Mouse (Mus musculus): ENCODE measurements at regions not wholly inside any gene's neighbourhood (a gene's known extent, or its start where the extent isn't known, plus 50 kb on each side); places are given as distances from the start of the nearest gene placed in this dataset.
"Not testable (repeated sequence)": the region's sequence is repeated elsewhere in the genome, so short reads cannot be mapped to it uniquely, and the experiment has no call there.

DNA sequence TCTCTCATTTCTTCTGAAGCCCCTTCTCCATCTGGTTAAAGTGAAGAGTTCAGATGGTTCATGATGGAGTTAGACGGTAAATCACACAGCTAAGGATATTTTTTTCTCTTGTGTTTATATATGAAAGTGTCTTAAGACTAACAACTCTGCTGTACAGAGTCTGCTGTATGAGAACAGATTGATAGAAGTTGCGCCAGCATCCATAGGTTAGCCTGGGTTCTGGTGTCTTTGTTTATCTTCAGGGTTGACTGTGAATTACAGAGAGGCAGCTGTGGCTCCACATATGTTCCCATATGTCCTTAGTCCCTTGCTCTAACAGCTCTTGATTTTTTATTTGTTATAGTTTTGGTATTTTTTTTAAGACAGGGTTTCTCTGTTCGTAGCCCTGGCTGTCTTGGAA, 334.9 kb upstream of the Api5 start:
- DNase-seq = no peak

DNA sequence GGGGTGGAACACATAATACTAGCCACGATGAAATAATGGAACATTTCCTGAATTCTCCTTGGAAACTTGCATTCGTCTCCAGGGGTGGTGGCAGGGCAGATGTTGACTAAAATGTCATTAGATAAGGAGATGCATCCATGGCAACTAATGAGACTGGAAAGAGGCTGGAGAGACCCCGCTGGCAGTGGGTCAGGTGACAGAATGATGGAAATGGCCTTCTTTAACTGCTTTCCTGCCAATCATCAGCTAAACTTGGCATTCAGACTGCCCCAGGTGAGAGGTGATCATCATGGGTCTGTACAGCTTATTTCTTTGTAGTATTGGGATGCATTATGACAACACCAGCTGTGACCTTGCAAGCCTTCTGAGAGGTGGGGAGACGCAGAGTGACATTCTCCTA, 334.3 kb upstream of the Api5 start:
- no peak for DNase-seq

DNA sequence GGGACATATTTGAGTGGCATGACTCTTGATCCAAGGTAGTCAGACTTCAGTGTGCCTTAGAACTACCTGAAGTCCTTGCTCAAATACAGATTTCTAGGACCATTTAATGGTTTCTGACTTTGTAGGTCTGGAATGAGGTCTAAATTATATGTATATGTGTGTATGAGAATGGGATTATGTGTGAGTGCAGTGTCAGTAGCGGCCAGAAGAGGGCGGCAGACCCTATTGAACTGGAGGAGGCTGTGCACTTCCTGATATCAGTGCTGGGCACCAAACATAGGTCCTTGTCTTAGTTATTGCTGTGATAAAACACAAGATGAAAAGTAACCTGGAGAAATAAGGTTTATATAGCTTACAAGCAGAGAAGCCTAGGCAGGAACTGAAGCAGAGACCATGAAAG, 328.6 kb upstream of the Api5 start:
- DNase-seq = no peak

DNA sequence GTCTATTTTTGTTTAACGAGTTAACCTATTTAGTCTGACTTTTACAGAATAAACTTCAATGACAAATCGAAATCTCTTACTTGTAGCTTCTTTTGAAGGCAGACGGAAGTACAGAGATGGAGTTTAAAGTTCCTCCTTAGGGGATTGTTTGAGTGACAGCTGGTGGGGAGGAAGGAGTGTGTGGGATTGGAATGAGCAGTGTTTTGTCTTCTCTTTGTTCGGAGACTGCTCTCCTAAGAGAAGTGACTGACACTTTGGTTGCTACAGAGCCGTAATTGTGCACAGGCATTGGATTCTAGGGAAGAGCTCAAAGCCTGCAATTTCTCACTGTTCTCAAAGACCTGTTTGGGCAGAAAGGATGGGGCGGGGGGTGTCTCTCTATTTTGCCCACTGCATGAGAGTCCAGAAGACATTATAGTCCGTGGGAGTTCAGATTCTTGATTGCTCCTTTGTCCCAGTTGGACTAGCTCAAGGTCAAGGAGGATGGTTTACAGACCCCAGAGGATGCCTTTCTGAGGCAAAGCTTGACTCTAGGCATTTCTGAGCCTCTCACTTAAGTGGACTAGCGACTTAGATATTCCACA, 327.0 kb upstream of the Api5 start:
- no peak for DNase-seq

DNA sequence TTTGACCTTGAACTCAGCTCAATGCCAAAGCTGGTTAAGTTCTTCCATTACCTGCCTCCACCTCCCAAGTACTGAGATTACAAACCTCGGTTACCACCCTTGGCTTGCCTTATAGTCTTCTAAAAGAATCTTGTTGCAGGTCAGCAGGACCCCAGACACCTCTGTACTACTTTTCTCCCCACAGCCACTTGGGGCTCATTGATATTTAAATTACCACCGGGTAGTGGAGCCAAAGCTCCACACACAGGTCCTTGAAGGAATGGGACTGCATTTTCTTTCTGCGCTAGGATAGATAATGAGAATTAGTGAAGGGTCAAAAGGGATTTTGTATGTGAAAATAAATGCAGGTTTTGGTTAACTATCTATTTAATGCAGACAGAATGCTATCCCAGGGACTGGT, 326.5 kb upstream of the Api5 start:
- DNase-seq = no peak

DNA sequence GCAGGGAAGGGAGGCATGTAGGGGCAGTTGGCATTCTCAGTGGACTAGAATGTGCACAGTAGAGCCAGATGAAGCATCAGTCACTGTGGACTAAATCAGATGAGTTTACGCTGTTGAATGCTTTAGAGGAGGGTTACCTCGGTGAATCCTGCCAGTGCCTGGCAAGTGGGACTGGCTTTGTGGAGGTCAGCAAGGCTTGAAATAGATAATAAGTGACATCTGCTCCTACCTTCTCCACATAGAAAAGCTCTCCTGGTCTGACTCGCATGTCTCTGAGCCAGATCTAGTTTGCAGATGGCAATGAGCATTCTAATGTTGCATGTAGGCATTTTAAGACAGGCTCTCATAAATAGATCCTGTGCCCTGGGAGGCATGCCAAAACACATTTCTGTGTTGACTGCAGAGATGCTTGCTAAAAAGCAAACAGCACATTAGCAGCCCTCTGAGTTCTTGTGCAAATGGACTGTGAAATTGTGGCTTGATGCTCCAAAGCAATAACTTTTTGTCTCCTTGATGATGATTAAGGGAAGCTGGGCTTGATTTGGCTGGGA, 310.3 kb upstream of the Api5 start:
- no peak for DNase-seq

DNA sequence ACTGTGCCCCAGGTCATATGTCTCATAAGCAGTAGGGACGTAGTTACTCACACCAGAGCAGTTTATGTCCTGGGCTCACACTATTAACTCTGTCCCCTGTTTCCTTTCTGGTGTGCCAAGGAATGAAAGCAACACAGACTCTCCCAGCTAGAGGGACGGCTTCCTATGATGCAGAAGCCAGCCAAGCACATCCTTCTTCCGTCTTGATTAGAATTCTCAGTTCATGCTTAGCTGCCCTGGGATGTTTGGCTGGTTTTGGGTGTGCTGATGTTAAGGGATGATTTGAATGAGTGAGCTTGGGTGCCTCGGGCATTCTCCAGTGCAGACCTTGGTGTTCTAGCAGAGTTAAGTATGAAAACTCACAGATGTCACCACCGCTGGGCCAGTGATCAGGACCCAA, 291.9 kb upstream of the Api5 start:
- peak; percentile 11 to 48 for DNase-seq

DNA sequence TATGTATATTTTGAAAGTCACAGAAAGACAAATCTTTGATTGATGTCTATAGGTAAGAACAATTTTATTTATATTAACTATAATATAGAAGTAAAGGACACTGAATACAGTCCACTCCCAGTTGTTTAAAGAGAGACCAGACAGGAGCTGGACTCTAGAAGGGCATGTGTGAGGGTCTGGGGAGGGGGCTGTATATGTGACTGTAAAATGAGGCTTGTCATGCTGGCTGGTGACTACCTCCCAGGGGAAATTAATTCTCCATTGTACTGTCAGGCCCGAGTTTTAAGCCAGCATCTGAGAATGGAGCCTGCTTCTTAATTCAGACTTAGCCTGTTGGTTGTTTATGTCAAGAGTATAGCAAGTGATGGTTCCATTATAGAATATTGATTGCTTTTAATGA, 261.4 kb upstream of the Api5 start:
- no peak for DNase-seq

DNA sequence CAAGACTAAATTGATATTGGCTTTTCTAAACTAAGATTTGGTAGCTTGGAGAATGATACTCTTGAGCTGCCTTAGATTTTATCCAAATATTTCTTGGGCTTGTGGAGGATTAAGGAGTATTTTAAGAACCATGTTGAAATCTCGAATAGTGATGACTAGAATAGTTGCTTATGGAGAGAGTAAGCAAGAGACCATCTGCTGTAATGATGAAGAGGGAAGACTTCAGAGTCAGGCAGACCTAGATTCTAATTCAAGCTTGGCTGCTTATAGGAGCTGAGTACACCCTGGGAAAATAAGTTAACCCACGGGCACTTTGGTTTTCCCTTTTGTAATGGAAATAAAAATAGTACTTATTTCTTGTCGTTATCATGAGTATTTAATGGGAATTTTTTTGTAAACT, 257.3 kb upstream of the Api5 start:
- DNase-seq = no peak

DNA sequence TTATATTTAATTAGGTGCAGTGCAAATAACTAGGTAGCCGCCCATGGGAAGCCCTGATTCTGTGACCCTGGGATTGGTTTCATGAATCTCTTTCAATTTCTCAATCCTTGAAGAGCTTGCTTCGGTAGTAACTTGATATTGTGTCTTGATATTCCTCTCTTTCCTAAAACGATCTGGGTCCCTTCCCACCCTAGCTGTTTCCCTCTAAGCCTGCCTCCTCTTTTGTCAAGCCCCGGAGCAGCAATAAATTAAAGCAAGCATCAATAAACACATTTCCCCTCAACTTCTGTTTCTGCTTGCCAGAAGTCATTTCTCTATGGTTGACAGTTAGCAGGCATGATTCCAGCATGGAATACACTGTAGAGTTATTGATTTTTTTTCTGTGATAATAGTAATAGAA, 252.6 kb upstream of the Api5 start:
- no peak for DNase-seq

DNA sequence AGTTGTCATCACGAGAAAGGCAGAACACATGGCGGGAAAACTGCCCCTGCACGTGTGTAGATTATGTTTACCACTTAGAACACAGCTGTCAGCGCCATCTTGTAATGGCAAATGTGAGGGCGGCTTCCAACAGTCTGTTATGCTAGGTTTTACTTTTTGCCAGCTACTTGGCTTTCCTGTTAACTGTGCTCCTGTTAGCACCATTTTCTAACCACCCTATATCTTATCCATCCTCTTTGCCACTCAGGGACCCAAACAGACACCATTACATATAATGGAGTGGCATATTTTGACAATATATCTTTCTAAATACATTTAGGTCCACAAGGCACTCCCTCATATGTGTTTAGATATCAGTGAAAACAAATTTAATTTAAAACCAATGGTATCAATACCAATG, 247.7 kb upstream of the Api5 start:
- DNase-seq = not testable (repeated sequence)

DNA sequence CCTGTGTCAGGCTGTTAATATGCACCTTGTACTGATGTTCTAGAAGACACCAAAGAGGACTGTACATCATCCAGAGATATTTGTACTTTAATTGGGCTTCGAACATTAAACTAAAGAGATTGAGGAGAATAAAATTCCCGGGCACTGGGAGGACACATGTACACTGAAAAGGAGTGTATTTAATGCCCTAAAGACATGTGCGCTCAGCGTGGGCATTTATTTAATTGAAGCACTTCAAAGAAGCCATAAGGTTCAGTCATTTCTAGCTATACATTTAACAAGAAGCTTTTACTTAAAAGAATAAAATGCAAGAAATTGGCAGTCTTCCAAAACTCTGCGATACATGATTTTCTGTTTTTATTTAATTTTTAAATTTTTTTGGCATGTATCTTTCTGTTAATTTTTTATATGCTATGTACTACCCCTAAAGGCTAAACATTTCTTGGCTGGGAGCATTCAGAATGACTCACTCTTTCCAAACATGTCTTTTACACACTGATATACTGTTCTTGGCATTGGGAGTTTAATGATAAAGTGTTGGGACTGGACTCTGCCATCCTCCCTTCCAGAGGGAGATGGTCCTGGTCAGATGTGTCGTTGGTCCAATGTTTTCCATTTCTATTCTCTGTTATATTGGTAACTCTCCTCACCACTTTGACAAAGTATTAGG, 242.3 kb upstream of the Api5 start:
- DNase-seq = no peak

DNA sequence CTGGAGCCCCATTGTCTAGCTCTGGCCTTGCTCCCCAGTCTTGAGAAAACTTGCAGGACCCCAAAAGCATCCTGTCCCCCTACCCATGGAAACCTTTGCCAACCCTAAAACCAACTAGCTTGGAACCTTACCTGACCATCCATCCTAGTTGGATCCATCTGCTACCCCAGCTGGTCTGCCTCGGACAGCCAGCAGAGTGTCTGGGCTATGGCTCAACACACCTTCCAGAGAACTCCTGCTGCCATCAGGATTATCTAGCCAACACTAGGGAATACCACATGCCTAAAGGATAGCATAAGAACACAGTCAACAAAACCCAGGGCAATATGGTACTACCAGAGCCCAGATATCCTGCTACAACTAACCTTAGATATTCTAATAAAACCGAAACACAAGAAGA, 227.9 kb upstream of the Api5 start:
- DNase-seq = no peak

DNA sequence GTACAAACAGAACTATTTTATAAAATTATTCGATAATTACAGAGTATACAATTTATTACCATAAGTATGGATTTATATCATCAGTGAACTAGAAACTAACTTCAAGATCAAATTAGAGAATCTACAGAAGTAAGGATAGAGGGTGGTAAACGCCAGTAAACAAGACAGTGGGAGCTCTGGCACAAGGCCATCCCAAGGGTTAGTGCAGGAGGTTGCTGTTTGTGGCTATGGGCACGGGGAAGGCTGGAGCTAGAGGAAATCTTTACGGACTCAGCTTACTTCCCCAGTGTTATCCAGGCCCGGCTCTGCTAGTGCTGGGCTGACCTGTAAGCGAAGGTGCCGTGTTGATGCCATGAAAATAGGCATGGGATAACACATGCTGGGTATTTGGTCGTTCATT, 220.5 kb upstream of the Api5 start:
- DNase-seq = no peak
